Mouse (Mus musculus) spleen, adult 12 weeks (tissue): Measurements from ENCODE around the gene Porcn.

ENCODE experiments used
- DNase-seq: peaks from one replicate; pipeline ENCODE4 v3.0.0; 2022; ENCODE audit warnings: low spot score

Gene Porcn

DNA sequence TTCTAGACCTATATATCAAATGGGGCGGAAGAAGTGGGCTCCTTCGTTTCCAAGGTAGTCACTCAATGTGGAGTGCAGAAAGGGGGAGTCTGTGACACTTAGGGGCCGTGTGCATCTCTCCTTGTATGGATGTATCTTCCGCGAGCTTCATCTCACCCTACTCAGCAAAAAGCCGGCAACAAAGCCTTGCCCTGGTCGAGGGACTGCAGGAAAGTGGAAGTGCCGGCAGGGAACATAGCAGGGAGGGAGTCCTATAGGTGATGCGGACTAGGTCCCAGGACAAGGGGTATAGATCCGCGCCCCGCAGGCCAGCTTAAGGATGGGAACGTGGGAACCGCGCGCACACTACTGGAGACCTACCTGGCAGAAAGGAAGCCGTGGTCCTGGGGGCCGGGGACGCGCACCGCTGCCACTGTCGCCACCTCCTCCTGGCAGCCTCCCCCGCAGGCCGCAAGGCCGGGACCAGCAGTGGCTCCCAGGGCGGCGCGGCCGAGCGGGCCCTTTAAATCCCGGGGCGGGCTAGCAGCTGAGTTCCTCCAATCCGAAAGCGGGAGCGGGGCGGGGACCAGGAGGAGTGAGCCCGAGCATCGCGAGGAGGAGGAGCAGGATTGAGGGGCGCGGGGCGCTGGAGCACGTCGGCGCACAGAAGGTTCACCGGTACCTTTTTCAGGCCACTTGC is at the start of gene Porcn:
Gene Porcn (minus strand): TSS at position 511 of the 679 bp plus-strand sequence.
- peak; percentile 51 for DNase-seq

- no peak for DNase-seq
Measured at GRCm38 (mm10) chrX:8255807-8256206, 49.5 kb upstream of the Porcn start.

- DNase-seq: no peak
Measured at GRCm38 (mm10) chrX:8253711-8254110, 47.4 kb upstream of the Porcn start.

DNA sequence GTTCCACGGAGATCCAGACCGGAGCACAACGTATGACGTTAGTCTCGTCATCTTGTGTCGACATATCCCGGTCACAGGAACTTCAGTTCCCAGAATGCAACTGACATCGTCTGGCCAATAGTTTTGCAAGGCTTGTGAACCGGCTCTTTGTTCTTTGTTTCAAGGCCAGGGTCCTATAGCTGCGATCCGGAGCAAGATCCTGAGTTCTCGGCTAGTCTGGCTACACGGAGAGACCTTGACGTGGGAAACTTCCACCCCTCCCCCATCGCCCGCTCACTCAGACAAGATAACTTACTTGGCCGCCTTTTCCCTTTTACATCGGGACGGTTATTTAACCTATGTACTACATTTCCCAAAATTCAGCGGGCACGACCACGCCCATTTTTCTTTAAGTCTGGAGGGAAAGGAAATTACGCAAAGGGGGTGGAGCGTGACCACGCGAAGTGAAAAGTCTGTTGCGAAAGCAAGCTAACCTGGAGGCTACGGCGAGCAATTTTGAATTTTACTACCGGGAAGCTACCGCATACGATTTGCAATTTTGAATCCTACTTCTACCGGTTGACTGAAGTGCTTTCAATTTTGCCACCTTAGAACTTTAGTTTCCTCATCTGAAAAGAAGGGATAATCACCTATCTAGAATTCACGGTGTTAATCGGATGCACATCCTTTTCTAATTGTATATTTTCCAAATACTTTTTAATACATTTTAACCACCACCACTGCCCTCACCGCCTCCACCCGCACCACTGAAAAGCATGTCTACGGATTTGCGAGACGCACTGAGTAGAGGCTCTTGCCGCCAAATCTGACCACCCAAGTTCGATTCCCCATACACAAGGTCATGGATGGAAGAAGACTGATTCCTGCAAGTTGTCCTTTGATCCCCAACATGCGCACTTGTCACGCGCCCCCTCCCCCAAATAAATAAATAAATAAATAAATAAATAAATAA is 46.3 kb upstream of the Porcn start, which contains the start of gene Ftsj1:
Gene Ftsj1 (minus strand): TSS at position 73 of the 952 bp plus-strand sequence.
- peak; percentile 80 for DNase-seq

DNA sequence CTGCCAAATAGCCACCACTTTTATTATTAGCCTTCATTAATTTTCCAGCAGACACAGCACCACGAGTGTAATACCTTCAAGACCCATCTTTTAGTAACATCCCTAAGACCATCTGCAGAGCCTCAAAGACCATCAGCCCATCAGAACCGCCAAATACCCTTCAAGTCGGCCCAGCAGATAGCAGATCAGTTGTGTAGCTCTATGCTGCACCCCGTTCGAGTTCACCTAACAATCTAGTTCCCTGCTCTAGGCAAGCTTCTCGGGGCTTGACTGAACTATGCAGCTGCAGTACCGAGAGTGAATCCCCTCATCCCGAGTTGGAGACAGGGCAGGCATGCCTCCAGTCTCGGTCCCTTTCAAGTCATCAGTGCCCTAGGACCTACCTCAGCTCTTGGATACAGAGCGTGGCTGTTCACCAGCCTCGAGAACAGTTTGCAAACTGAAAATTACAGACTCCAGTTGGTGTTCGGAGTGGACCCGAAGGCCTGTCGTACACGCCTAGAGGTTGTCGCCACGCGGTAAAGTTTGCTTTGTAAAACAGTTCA is 45.5 kb upstream of the Porcn start:
- DNase-seq: peak; percentile 9

- no peak for DNase-seq
Measured at GRCm38 (mm10) chrX:8248542-8249120, 42.3 kb upstream of the Porcn start.

DNA sequence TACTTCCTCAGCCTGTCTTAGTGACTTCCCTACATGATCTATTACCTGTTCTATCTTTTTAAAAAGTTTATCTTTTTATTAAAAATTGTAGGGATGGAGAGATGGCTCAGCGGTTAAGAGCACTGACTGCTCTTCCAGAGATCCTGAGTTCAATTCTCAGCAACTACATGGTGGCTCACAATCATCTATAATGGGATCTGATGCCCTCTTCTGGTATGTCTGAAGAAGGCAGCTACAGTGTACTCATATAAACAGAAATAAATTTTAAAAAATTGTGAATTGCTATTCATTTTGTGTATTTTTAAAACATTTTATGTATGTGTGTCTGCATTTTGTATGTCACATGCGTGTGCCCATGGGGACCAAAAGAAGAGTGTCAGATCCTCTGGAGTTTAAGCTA is 41.4 kb upstream of the Porcn start:
- DNase-seq: no peak

GRCm38 (mm10) chrX:8238804-8239395 is 32.6 kb upstream of the Porcn start:
- DNase-seq: no peak

DNA sequence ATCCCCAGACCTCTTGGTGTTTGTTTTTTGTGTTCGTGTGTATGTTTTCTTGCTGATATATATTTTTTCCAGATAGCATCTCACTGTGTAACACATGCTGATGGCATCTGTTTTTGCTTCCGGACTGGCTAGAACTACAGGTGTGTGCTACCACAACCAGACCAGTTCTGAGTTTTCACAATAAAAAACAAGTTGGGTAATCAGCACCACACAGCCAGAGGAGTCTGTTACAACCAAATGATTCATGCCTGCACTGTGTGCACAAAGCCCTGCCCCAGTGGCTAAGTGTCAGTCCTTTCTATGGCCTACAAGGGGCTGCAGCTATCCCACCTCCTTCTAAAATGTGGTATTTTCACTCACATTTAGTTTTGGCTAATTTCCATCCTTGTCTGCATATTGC is 30.4 kb upstream of the Porcn start:
- no peak for DNase-seq

GRCm38 (mm10) chrX:8233602-8234001 is 27.3 kb upstream of the Porcn start:
- DNase-seq: no peak

- DNase-seq: no peak
Measured at GRCm38 (mm10) chrX:8230272-8230671, 23.9 kb upstream of the Porcn start.

DNA sequence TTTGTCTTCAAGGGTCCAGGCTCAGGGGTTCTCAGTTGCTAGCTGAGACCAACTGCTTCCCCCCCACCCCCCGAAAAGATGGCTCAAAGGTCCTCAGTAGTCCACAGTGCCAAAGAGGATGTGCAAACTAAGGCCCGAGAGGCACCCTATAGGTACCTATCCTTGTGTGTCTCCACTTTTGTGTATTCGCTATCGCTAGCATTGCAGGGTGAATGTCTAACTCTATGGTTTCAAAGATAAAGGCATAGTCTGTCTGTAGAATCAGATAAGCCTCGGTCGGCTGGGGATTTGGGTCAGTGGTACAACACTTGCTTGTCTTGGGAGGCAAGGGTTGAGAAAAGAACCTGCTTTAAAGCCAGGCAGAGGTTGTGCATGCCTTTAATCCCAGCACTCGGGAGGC is 17.1 kb upstream of the Porcn start:
- DNase-seq: no peak

GRCm38 (mm10) chrX:8222678-8223421 is 16.5 kb upstream of the Porcn start:
- DNase-seq: no peak

- no peak for DNase-seq
Measured at GRCm38 (mm10) chrX:8222296-8222677, 16.0 kb upstream of the Porcn start.

- DNase-seq: no peak
Measured at GRCm38 (mm10) chrX:8219651-8220050, 13.3 kb upstream of the Porcn start.

GRCm38 (mm10) chrX:8218114-8218513 is 11.8 kb upstream of the Porcn start:
- no peak for DNase-seq

- DNase-seq: no peak
Measured at GRCm38 (mm10) chrX:8217383-8217782, 11.1 kb upstream of the Porcn start.

DNA sequence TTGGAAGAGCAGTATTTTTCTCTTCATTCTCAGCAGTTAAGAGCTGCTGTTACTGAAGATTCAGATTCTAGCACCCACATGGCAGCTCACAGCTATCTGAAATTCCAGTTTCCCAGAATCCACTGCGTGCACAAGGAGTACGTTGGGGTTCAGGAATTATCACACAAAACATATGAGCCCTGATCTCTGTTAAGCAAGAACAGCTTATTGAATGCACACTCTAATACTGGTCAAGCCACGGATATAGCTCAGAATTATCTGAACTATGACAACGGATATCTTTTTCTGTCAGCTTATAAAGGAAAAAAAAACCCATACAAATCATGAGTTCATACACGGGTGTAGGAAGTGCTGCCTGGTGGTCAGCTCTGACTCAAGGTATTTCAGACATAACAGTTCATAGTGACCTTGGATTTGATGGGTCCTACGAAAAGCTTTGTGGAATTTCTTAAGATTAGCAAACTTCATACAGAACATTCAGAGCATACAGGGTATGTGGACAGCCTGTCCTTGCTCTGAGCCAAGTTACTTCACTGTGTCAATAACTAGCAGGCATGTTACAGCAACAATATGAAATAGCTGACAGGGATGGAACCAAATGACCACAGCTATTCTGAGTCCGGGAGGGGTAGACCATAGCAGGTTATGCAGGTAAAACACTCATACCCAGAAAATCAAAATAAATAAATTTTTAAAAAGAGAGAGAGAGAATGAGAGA is 5.3 kb upstream of the Porcn start:
- no peak for DNase-seq

GRCm38 (mm10) chrX:8209720-8210119 is 3.4 kb upstream of the Porcn start:
- DNase-seq: no peak

DNA sequence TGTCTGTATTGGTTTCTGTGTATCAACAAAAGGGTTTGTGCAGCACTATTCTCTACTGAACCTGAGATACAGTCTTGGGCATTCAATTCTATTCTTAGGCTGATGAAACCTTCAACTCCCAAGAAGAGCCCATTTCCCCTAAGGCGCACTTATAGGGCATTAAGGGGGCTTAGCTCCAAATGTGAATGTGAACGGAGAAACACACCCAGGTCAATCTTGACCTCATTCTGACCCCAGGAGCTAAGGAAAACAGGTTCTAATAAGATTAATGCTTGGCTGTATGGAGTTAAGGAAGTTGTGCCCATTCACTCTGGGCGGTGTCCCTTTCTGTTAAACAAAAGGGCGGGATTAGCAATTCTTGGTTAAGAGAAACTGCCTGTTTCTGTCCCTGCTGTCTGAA is 899 bp upstream of the Porcn start:
- no peak for DNase-seq

- DNase-seq: no peak
Measured at GRCm38 (mm10) chrX:8206694-8207197, 421 bp upstream of the Porcn start.
